Mouse (Mus musculus) heart, embryonic 14.5 days (tissue): ENCODE results near the gene Acss3. TPM values are rescaled to one million over a fixed set of nuclear protein-coding genes. Genes with fewer than 3 reads are reported as not detected.
A peak's percentile ranks its signal among the peaks of the same experiment; 100 is the strongest.

Experiments
- ATAC-seq: fragments of 200-750 bp; cut with Nextera tagmentation; 2 replicates; pipeline ENCODE4 v1.8.0; 2017; ENCODE audit warnings: low read depth, moderate TSS enrichment; ENCODE audit not compliant: insufficient number of reproducible peaks, insufficient read depth, low FRiP score
- H3K27ac ChIP-seq, 2 experiments: fragments of 200-500 bp in 1 of 2; fragments of 300-500 bp in 1 of 2; sonication (generic) in 1 of 2; replicated peaks in 1 of 2; 2 replicates each; pipeline ENCODE4 v1.5.1; 2012 to 2014; ENCODE audit warnings: low read depth in 2 of 2, low read length in 2 of 2, control low read depth in 1 of 2, mild to moderate bottlenecking in 1 of 2, mixed read lengths in 1 of 2; ENCODE audit not compliant: control insufficient read depth in 1 of 2, insufficient read depth in 1 of 2
- H3K27me3 ChIP-seq: fragments of 300-500 bp; sonication (generic); 2 replicates; pipeline ENCODE4 v1.6.1; 2014; ENCODE audit warnings: mild to moderate bottlenecking, low read length, control low read depth; ENCODE audit not compliant: control insufficient read depth, insufficient read depth
- H3K36me3 ChIP-seq: fragments of 300-500 bp; sonication (generic); 2 replicates; pipeline ENCODE4 v1.6.1; 2014; ENCODE audit warnings: mild to moderate bottlenecking, control low read depth, low read length, mixed read lengths; ENCODE audit not compliant: control insufficient read depth, insufficient read depth
- H3K4me1 ChIP-seq, 2 experiments: fragments of 200-500 bp in 1 of 2; fragments of 300-500 bp in 1 of 2; sonication (generic) in 1 of 2; 2 replicates each; pipeline ENCODE4 v1.6.1; 2012 to 2014; ENCODE audit warnings: low read length in 2 of 2, control low read depth in 1 of 2, mixed read lengths in 1 of 2; ENCODE audit not compliant: control insufficient read depth in 2 of 2, insufficient read depth in 2 of 2
- H3K4me2 ChIP-seq: fragments of 300-500 bp; sonication (generic); 2 replicates; pipeline ENCODE4 v1.6.1; 2014; ENCODE audit warnings: mild to moderate bottlenecking, low read length
- H3K4me3 ChIP-seq, 2 experiments: fragments of 200-500 bp in 1 of 2; fragments of 300-500 bp in 1 of 2; sonication (generic) in 1 of 2; 2 replicates each; pipeline ENCODE4 v1.5.1; 2012 to 2014; ENCODE audit warnings: low read length in 2 of 2, mild to moderate bottlenecking in 2 of 2, control low read depth in 1 of 2, low read depth in 1 of 2, moderate library complexity in 1 of 2; ENCODE audit not compliant: control insufficient read depth in 1 of 2, insufficient read depth in 1 of 2
- H3K9ac ChIP-seq: fragments of 300-500 bp; sonication (generic); 2 replicates; pipeline ENCODE4 v1.6.1; 2014; ENCODE audit warnings: mild to moderate bottlenecking, low read length
- H3K9me3 ChIP-seq: fragments of 300-500 bp; sonication (generic); 2 replicates; pipeline ENCODE4 v1.6.1; 2016; ENCODE audit warnings: low read length, control low read depth; ENCODE audit not compliant: control insufficient read depth
- WGBS: fragments of 180-500 bp; shearing (Covaris S2); extraction: QIAGEN DNeasy Blood & Tissue Kit; methylation state at CpG from one replicate; pipeline ENCODE4 v1.1.7; 2014; 5-methylcytosine and 5-hydroxymethylcytosine counted together
- polyA plus RNA-seq: library from polyadenylated mRNA; unstranded; fragments of >200 nt; fragmentation: Nextera tagmentation; extraction: Ambion mirVana; gene quantifications from 2 replicates; pipeline ENCODE4 v1.2.1, GENCODE M21; 2014

Acss3 gene
- polyA plus RNA-seq, 1 experiment from 2014 or later = 4.1 TPM

DNA sequence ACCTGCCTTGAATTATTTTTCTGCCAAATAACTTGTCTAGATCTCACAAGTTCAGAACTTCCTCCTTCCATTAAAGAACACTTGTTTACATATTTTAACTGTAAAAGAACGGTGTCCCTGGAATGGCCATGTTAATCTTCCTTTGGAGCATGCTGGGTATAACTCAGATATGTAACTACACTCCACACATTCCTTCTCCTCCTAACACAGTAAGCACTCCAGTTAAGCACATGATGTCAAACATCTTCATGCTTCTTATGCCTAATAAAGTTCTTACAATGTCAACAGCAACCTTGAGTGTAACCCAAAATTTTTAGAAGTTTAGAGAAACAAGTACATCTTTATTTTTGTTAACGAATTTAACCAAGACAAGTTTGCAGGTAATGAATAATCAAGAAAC is 73.0 kb downstream of the Acss3 start:
- Histone ChIP-seq H3K4me1 (no peaks in the 10 kb centered on the region), H3K36me3 (no peaks in the 10 kb centered on the region), H3K9me3 (no peaks in the 10 kb centered on the region), H3K27me3 (no peaks in the 10 kb centered on the region), H3K27ac (no peak overlapping the region), H3K4me3 (no peak overlapping the region), H3K9ac (no peak overlapping the region), H3K4me2 (no peak overlapping the region)
- ATAC-seq = no peak
- 56% methylated on average over 2 of the region's 2 CpGs for WGBS

- no peak overlapping the region for H3K4me2 ChIP-seq
- no peak overlapping the region for H3K4me3 ChIP-seq
- no peak overlapping the region for H3K9ac ChIP-seq
- ATAC-seq = no peak
- no peaks in the 10 kb centered on the region for H3K36me3 ChIP-seq
- H3K9me3 ChIP-seq = no peaks in the 10 kb centered on the region
- H3K4me1 ChIP-seq = peaks cover 0 to 12% of the 10 kb centered on the region in 2 experiments; a peak in 2 of 4 replicates
- WGBS = 77% methylated on average over 1 of the region's 1 CpGs
- H3K27me3 ChIP-seq = no peaks in the 10 kb centered on the region
- no peak overlapping the region for H3K27ac ChIP-seq
These were observed 80.8 kb downstream of the Acss3 start for GRCm38 (mm10) chr10:107042656-107043055.

DNA sequence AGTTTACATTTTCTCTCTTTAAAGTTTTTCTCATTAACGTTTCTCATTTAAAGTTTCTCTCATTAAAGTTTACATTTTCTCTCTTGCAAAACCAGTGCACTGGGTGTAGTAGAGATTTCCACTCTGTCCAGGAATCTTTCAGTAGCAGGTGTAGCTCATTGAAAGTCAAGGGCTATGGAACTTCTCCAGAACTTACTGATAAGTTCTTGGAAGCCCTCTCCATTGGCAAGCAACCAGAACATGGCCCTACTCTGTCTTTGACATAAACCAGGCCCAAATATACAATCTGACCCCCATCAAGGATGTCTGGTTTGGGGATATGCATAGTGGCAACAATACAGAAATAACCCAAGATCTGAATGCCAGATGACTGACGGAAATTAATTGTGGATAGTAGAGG is 82.6 kb downstream of the Acss3 start:
- ATAC-seq = 0 out of 2 replicates have a peak, but pooled peaks have one; percentile 39

GRCm38 (mm10) chr10:107040378-107040777 is 83.1 kb downstream of the Acss3 start:
- H3K27me3 ChIP-seq = no peaks in the 10 kb centered on the region
- no peaks in the 10 kb centered on the region for H3K9me3 ChIP-seq
- H3K27ac ChIP-seq = no peak overlapping the region
- no peak overlapping the region for H3K4me3 ChIP-seq
- H3K36me3 ChIP-seq = no peaks in the 10 kb centered on the region
- no peak overlapping the region for H3K9ac ChIP-seq
- H3K4me1 ChIP-seq = peaks cover 0 to 12% of the 10 kb centered on the region in 2 experiments; a peak in 2 of 4 replicates
- ATAC-seq = no peak
- H3K4me2 ChIP-seq = no peak overlapping the region
- 64% methylated on average over 6 of the region's 6 CpGs for WGBS

More for the DNA sequence above, 82.6 kb downstream of the Acss3 start:
- 46% methylated on average over 2 of the region's 2 CpGs for WGBS
- H3K4me1 ChIP-seq = peaks cover 0 to 12% of the 10 kb centered on the region in 2 experiments; a peak in 2 of 4 replicates
- no peaks in the 10 kb centered on the region for H3K27me3 ChIP-seq
- no peaks in the 10 kb centered on the region for H3K36me3 ChIP-seq
- H3K27ac ChIP-seq = no peak overlapping the region
- no peaks in the 10 kb centered on the region for H3K9me3 ChIP-seq
- H3K4me3 ChIP-seq = no peak overlapping the region
- no peak overlapping the region for H3K9ac ChIP-seq
- no peak overlapping the region for H3K4me2 ChIP-seq

DNA sequence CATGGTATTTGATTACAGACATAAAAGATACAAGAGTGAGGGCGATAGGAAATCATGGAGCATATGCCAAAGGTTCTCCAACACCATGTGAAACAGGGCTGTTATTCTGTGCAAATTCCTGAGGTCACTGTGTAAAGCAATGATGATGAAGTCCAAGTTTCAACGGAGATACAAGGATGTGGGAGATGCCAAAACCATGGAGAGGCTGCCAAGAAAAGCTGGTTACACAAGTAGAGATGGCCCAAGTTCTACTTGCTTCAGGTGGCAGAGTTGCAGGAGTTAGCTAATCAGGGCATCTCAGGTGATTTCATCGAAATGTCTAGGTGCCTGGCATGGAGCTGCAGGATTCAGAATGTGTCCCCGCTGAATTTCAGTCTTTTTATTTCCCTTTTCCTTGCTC is 84.3 kb downstream of the Acss3 start:
- Histone ChIP-seq H3K27ac (no peak overlapping the region), H3K9ac (no peak overlapping the region), H3K4me2 (no peak overlapping the region), H3K9me3 (no peaks in the 10 kb centered on the region), H3K4me1 (peaks cover 0 to 12% of the 10 kb centered on the region in 2 experiments; a peak in 2 of 4 replicates), H3K36me3 (no peaks in the 10 kb centered on the region), H3K27me3 (no peaks in the 10 kb centered on the region), H3K4me3 (no peak overlapping the region)
- ATAC-seq = no peak
- WGBS = 82% methylated on average over 4 of the region's 4 CpGs

DNA sequence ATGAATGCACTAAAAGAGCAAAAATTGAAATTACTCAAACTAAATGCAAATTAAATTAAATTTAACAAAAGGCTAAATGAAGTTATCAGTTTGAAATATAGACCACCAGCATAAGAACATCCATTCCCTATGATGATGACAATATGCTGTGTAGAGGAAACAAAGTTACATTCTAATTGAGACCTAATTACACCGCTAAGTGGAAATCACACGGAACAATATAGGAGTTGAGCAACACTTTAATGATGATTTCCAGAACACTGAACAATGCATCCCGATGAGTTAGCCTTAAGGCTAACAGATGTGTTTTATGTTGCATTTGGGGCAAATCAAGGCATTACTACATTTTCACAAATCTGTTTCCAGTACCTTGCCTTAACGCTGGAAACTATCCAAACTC is 99.2 kb downstream of the Acss3 start:
- Histone ChIP-seq H3K4me2 (no peak overlapping the region), H3K4me1 (no peaks in the 10 kb centered on the region), H3K9ac (no peak overlapping the region), H3K9me3 (no peaks in the 10 kb centered on the region), H3K27ac (no peak overlapping the region), H3K27me3 (no peaks in the 10 kb centered on the region), H3K36me3 (no peaks in the 10 kb centered on the region), H3K4me3 (no peak overlapping the region)
- WGBS = 88% methylated on average over 4 of the region's 4 CpGs
- no peak for ATAC-seq

DNA sequence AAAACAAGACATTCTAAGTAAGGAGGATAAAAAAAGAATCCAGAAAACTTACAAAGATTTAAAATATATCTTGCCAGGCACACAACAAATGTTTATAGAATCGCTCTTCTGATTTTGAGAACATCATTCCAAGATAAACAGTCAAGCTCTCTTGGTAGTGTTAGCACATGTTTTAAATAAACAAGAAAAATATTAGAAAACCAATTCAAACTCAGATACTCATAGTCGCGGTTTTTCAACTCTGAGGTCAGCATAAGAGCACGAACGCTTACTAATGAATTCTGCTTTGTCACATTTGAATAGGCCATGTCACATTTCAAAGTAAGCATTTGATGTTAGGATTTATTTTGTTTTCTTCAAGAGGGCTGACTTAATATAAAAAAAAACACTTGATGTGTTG is 102.3 kb downstream of the Acss3 start:
- ATAC-seq = no peak

DNA sequence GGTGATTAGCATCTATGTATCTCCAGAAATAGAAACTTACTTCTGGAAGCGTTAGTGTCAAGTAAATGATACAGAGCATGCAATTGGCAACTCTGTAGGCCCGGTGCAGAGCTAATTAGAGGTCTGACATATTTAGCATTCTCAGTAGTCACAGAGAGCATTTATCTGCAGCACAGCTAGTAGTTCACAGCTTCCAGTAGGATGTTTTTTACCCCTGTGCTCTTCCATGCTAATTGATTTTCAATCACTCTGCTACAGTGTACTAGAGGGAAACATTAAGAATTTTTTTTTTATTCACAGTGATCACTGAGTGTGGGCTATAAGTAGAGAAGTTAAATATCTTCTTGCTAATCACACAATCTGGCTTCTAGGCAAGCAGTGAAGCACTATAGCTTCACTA is 112.3 kb downstream of the Acss3 start:
- Histone ChIP-seq H3K4me1 (no peaks in the 10 kb centered on the region), H3K4me2 (no peak overlapping the region), H3K27ac (no peak overlapping the region), H3K9me3 (no peaks in the 10 kb centered on the region), H3K9ac (no peak overlapping the region), H3K27me3 (no peaks in the 10 kb centered on the region), H3K36me3 (no peaks in the 10 kb centered on the region), H3K4me3 (no peak overlapping the region)
- WGBS = 18% methylated on average over 2 of the region's 2 CpGs
- no peak for ATAC-seq

More for the DNA sequence above, 102.3 kb downstream of the Acss3 start:
- no peaks in the 10 kb centered on the region for H3K27me3 ChIP-seq
- 91% methylated on average over 5 of the region's 5 CpGs for WGBS
- H3K9me3 ChIP-seq = no peaks in the 10 kb centered on the region
- no peak overlapping the region for H3K4me3 ChIP-seq
- H3K4me1 ChIP-seq = no peaks in the 10 kb centered on the region
- H3K36me3 ChIP-seq = no peaks in the 10 kb centered on the region
- no peak overlapping the region for H3K4me2 ChIP-seq
- H3K9ac ChIP-seq = no peak overlapping the region
- no peak overlapping the region for H3K27ac ChIP-seq
